Mouse (Mus musculus) spleen, adult 2 months (tissue): ENCODE data around the gene Sh3bp1. TPM values are rescaled to one million over a fixed set of nuclear protein-coding genes. Genes with fewer than 3 reads are reported as not detected.
A peak's percentile ranks its signal among the peaks of the same experiment; 100 is the strongest.

ENCODE experiments used
- DNase-seq, 2 experiments: peaks; one replicate each; pipeline versions ENCODE4 v3.0.0 to v3.0.0-alpha.2; 2012 to 2021; ENCODE audit warnings: low spot score in 2 of 2, low read depth in 1 of 2
- H3K27ac ChIP-seq: fragments of 200-500 bp; 2 replicates; pipeline ENCODE4 v1.5.1; 2012; ENCODE audit warnings: low read length, inconsistent platforms; ENCODE audit not compliant: insufficient read depth
- H3K27me3 ChIP-seq: fragments of 200-500 bp; 2 replicates; pipeline ENCODE4 v1.6.1; 2012; ENCODE audit warnings: mild to moderate bottlenecking, moderate library complexity, low read length, inconsistent platforms; ENCODE audit not compliant: control insufficient read depth, insufficient read depth
- H3K36me3 ChIP-seq: fragments of 200-500 bp; 2 replicates; pipeline ENCODE4 v1.6.1; 2012; ENCODE audit warnings: mild to moderate bottlenecking, low read length, inconsistent platforms; ENCODE audit not compliant: control insufficient read depth, insufficient read depth
- H3K4me1 ChIP-seq: fragments of 200-500 bp; 2 replicates; pipeline ENCODE4 v1.6.1; 2011; ENCODE audit warnings: inconsistent platforms; ENCODE audit not compliant: control insufficient read depth, insufficient read depth, insufficient read length
- H3K4me3 ChIP-seq: fragments of 200-500 bp; 2 replicates; pipeline ENCODE4 v1.5.1; 2011; ENCODE audit warnings: mild to moderate bottlenecking, inconsistent platforms; ENCODE audit not compliant: insufficient read depth, insufficient read length; ENCODE audit errors: extremely low read depth
- CTCF ChIP-seq: fragments of 200-500 bp; IDR thresholded peaks from 2 replicates; pipeline ENCODE4 v1.5.1; 2011; ENCODE audit warnings: mild to moderate bottlenecking, inconsistent platforms; ENCODE audit not compliant: insufficient read depth, insufficient read length, insufficient replicate concordance; ENCODE audit errors: extremely low read depth
- POLR2A ChIP-seq: fragments of 200-500 bp; IDR thresholded peaks from 2 replicates; pipeline ENCODE4 v1.6.1; 2011; ENCODE audit warnings: low read depth, low read length, inconsistent platforms
- WGBS: fragments of 180-500 bp; shearing (Covaris S2); methylation state at CpG from one replicate; pipeline ENCODE4 v1.1.7; 2018; 5-methylcytosine and 5-hydroxymethylcytosine counted together
- polyA plus RNA-seq: library from polyadenylated mRNA; depleted of rRNA; stranded (reverse); fragments of >200 nt; gene quantifications from 2 replicates; pipeline ENCODE4 v1.2.3, GENCODE M21; 2012

The Sh3bp1 gene
- polyA plus RNA-seq, 1 experiment = 182 TPM

DNA sequence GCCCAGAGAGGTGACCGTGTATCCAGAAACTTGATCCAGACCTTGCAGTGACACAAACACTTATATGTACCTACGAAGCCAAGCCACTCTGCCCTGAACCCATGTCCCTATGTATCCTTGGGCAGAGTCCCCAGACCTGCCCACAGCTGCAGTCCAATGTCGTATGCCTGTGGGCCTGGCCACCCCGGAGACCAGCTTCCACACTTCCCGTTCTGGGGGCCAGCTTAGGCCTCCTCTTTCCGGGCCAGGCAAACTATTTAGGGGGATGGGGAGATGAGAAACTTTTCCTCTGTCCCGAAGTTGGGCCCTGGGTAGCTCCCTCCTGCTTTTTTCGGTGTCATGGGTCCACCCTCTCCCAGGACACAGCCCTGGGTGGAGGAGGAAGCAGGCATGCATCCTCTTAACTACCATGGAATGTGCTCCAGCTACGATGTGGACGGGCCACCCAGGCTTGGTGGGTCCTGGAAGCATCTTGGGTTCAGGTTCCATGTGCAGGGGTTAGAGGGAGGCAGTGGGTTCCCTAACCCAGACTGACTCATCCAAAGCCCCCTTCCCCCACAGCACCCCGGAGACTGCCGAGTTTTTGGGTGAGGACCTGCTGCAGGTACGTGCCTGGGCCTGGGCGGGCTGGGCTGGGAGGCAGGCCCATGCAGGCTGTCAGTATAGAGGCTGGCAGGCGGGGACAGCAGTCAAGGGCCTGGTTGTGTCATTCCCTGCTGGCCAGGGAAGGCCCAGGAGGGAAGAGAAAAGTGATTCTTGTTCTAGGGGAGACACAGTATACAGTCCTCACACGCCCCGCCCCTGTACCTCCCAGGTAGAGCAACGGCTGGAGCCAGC is 1.2 kb downstream of the Sh3bp1 start:
- no peak for TF ChIP-seq CTCF
- TF ChIP-seq POLR2A = no peak
- DNase-seq = no peak
- Histone ChIP-seq H3K36me3 (peaks cover 15% of the 10 kb centered on the region), H3K27me3 (no peaks in the 10 kb centered on the region), H3K4me3 (peak overlapping the region; percentile 89), H3K4me1 (peaks cover 24% of the 10 kb centered on the region; the same call in 1 of the 2 replicates), H3K27ac (peak overlapping the region; percentile 85)
- 34% methylated on average over 18 of the region's 18 CpGs for WGBS

DNA sequence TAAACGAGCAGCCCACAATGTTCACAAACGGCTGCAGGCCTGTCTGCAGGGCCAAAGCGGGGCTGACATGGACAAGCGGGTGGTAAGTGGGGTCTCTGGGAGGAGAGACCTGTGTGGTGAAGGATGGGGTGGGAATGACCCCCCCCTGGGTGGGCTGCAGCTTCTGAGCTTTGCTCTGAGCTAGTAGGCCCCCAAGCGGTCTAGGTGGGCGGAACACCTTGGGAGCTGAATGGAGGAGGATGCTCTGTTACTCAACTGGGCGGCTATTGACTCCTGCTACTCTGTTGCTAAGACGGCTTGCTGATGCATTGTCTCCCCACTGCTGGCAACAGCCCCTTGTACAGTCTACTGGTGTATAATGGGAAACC is 1.8 kb downstream of the Sh3bp1 start:
- H3K4me3 ChIP-seq = peak overlapping the region; percentile 89; the same call in 1 of the 2 replicates
- DNase-seq = no peak
- peaks cover 19% of the 10 kb centered on the region for H3K36me3 ChIP-seq
- 0 out of 2 replicates have a peak overlapping the region, but pooled peaks have one; percentile 85 for H3K27ac ChIP-seq
- TF ChIP-seq POLR2A (no peak), CTCF (no peak)
- 75% methylated on average over 8 of the region's 8 CpGs for WGBS
- H3K4me1 ChIP-seq = peaks cover 18% of the 10 kb centered on the region; the same call in 1 of the 2 replicates
- H3K27me3 ChIP-seq = no peaks in the 10 kb centered on the region

DNA sequence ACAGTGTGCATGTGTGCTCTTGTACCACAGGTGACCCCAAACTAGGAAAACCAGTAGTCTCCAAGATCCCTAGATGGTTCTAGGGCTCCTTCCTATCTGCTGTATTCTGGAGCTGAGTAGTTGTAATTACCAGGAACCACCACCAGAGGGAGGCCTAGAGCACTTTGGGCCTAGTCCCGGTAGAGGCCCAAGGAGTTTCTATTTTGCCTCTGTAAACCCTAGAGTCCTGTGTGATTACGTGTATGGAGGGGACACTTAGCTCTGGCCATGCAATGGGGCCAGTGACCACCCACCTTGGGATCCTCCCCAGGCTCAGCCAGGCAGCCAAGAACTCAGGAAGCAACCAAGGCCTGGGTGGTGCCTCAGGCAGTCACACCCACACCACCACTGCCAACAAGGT is 3.7 kb downstream of the Sh3bp1 start:
- Histone ChIP-seq H3K27ac (no peak overlapping the region), H3K4me3 (no peak overlapping the region), H3K36me3 (peaks cover 33% of the 10 kb centered on the region), H3K4me1 (peaks cover 12% of the 10 kb centered on the region; the same call in 1 of the 2 replicates), H3K27me3 (no peaks in the 10 kb centered on the region)
- 2% methylated on average over 2 of the region's 2 CpGs for WGBS
- TF ChIP-seq CTCF (peak; percentile 66; the same call in 1 of the 2 replicates), POLR2A (no peak)
- DNase-seq = peak; percentile 66 to 79

DNA sequence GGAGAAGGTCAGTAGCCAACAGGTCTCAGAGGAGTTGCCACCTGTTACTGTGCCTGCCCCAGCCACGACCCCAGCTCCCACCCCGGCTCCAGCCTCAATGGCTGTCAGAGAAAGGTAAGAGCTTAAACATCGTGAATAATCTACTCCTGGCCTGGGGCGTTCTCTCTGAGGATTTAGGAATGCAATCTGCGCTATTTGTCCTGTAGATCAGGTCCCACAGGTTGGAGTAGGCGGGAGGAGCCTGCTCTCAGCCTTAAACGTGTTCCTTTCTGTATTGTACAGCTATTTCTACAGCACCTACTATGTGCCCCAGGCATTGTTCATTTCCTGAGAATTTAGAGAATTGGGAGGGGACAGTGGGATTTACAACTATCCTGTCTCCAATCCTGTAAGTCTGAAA is 8.8 kb downstream of the Sh3bp1 start:
- no peak for DNase-seq
- no peak overlapping the region for H3K4me3 ChIP-seq
- peaks cover 3% of the 10 kb centered on the region; the same call in 1 of the 2 replicates for H3K4me1 ChIP-seq
- peaks cover 44% of the 10 kb centered on the region for H3K36me3 ChIP-seq
- H3K27ac ChIP-seq = no peak overlapping the region
- no peaks in the 10 kb centered on the region for H3K27me3 ChIP-seq
- WGBS = 87% methylated on average over 7 of the region's 7 CpGs
- TF ChIP-seq CTCF (no peak), POLR2A (no peak)

DNA sequence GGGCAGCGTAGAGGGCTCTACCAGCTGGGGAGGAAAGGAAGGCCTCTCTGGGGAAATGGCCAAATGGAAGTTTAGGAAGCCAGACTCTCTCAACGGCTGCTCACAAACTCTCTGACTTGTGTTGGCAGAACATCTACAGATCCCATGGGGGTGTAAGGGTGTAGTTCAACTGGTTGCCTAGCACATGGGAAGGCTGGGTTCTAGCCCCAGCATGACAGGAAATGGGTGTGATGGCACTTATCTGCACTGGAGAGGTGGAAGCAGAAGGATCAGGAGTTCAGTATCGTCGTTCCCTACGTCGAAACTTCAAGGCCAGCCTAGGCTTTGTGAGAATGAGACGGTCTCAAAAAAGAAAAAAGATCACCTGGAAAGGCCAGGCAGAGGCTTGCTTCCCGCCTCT is 9.4 kb downstream of the Sh3bp1 start:
- WGBS = 85% methylated on average over 8 of the region's 8 CpGs

GRCm38 (mm10) chr15:78912040-78912439 is 12.5 kb downstream of the Sh3bp1 start:
- TF ChIP-seq POLR2A (no peak), CTCF (peak; percentile 42; the same call in 1 of the 2 replicates)
- Histone ChIP-seq H3K4me1 (peaks cover 6% of the 10 kb centered on the region), H3K27ac (no peak overlapping the region), H3K27me3 (no peaks in the 10 kb centered on the region), H3K36me3 (peaks cover 18% of the 10 kb centered on the region), H3K4me3 (no peak overlapping the region)
- peak in 1 of 2 experiments; percentile 55 for DNase-seq
- WGBS = 51% methylated on average over 9 of the region's 9 CpGs

More for the DNA sequence above, 9.4 kb downstream of the Sh3bp1 start:
- Histone ChIP-seq H3K27me3 (no peaks in the 10 kb centered on the region), H3K4me1 (peaks cover 2% of the 10 kb centered on the region), H3K36me3 (peaks cover 42% of the 10 kb centered on the region), H3K27ac (no peak overlapping the region), H3K4me3 (no peak overlapping the region)
- no peak for DNase-seq
- TF ChIP-seq POLR2A = no peak
- no peak for TF ChIP-seq CTCF
